Mouse (Mus musculus) kidney, embryonic 14.5 days (tissue): ENCODE measurements around the gene Adcy7. TPM values are rescaled to one million over a fixed set of nuclear protein-coding genes. Genes with fewer than 3 reads are reported as not detected.

Source experiments
- ATAC-seq: fragments of 200-750 bp; cut with Nextera tagmentation; 2 replicates; pipeline ENCODE4 v1.8.0; 2017; ENCODE audit warnings: moderate number of reproducible peaks, mild to moderate bottlenecking, moderate TSS enrichment, moderate library complexity; ENCODE audit not compliant: low FRiP score, low TSS enrichment
- H3K27ac ChIP-seq: fragments of 300-500 bp; sonication (generic); 2 replicates; pipeline ENCODE4 v1.5.1; 2014; ENCODE audit warnings: low read depth, mild to moderate bottlenecking, low read length, moderate library complexity, mixed read lengths
- H3K27me3 ChIP-seq: fragments of 300-500 bp; sonication (generic); 2 replicates; pipeline ENCODE4 v1.6.1; 2014; ENCODE audit warnings: mild to moderate bottlenecking, low read length; ENCODE audit not compliant: control insufficient read depth, insufficient read depth
- H3K36me3 ChIP-seq: fragments of 300-500 bp; sonication (generic); 2 replicates; pipeline ENCODE4 v1.6.1; 2014; ENCODE audit warnings: low read length, mixed read lengths; ENCODE audit not compliant: control insufficient read depth, insufficient read depth
- H3K4me1 ChIP-seq: fragments of 300-500 bp; sonication (generic); 2 replicates; pipeline ENCODE4 v1.6.1; 2014; ENCODE audit warnings: low read length, mixed read lengths; ENCODE audit not compliant: control insufficient read depth, insufficient read depth
- H3K4me2 ChIP-seq: fragments of 300-500 bp; sonication (generic); replicated peaks from 2 replicates; pipeline ENCODE4 v1.6.1; 2014; ENCODE audit warnings: low read depth, mild to moderate bottlenecking, low read length
- H3K4me3 ChIP-seq: fragments of 300-500 bp; sonication (generic); 2 replicates; pipeline ENCODE4 v1.5.1; 2014; ENCODE audit warnings: mild to moderate bottlenecking, low read length
- H3K9ac ChIP-seq: fragments of 300-500 bp; sonication (generic); 2 replicates; pipeline ENCODE4 v1.6.1; 2014; ENCODE audit warnings: low read depth, mild to moderate bottlenecking, low read length, moderate library complexity
- H3K9me3 ChIP-seq: fragments of 300-500 bp; sonication (generic); 2 replicates; pipeline ENCODE4 v1.6.1; 2016; ENCODE audit warnings: low read length; ENCODE audit not compliant: control insufficient read depth
- WGBS: fragments of 180-500 bp; shearing (Covaris S2); extraction: QIAGEN DNeasy Blood & Tissue Kit; methylation state at CpG from one replicate; pipeline ENCODE4 v1.1.7; 2014; 5-methylcytosine and 5-hydroxymethylcytosine counted together
- polyA plus RNA-seq: library from polyadenylated mRNA; unstranded; fragments of >200 nt; fragmentation: Nextera tagmentation; extraction: Ambion mirVana; gene quantifications from 2 replicates; pipeline ENCODE4 v1.2.1, GENCODE M21; 2014

The Adcy7 gene
- polyA plus RNA-seq, 1 experiment from 2014 or later, result 3.1 TPM

GRCm38 (mm10) chr8:88357946-88358345, 85.7 kb downstream of the Adcy7 start:
- no peak for ATAC-seq
- peaks cover 60% of the 10 kb centered on the region for H3K36me3 ChIP-seq

GRCm38 (mm10) chr8:88359959-88360358, 87.8 kb downstream of the Adcy7 start:
- Histone ChIP-seq H3K4me3 (peak overlapping the region; percentile 98; the same call in 1 of the 2 replicates), H3K9ac (no peak overlapping the region), H3K27me3 (no peaks in the 10 kb centered on the region), H3K9me3 (peaks cover 4% of the 10 kb centered on the region; the same call in 1 of the 2 replicates), H3K4me1 (peaks cover 7% of the 10 kb centered on the region; the same call in 1 of the 2 replicates), H3K27ac (no peak overlapping the region), H3K4me2 (peak overlapping the region; percentile 84), H3K36me3 (peaks cover 42% of the 10 kb centered on the region)
- no peak for ATAC-seq
- WGBS, result 51% methylated on average over 2 of the region's 2 CpGs

More at GRCm38 (mm10) chr8:88357946-88358345, 85.7 kb downstream of the Adcy7 start:
- no peak overlapping the region for H3K4me3 ChIP-seq
- H3K27ac ChIP-seq, result no peak overlapping the region
- H3K9ac ChIP-seq, result no peak overlapping the region
- no peak overlapping the region for H3K4me2 ChIP-seq
- 82% methylated on average over 5 of the region's 5 CpGs for WGBS
- H3K27me3 ChIP-seq, result no peaks in the 10 kb centered on the region
- peaks cover 7% of the 10 kb centered on the region; the same call in 1 of the 2 replicates for H3K4me1 ChIP-seq
- peaks cover 4% of the 10 kb centered on the region; the same call in 1 of the 2 replicates for H3K9me3 ChIP-seq

GRCm38 (mm10) chr8:88361044-88361707, 89.0 kb downstream of the Adcy7 start:
- peak overlapping the region; percentile 86 for H3K27ac ChIP-seq
- 1% methylated on average over 31 of the region's 31 CpGs for WGBS
- peak overlapping the region; percentile 98 for H3K4me3 ChIP-seq
- H3K4me2 ChIP-seq, result peak overlapping the region; percentile 84
- H3K9me3 ChIP-seq, result peaks cover 4% of the 10 kb centered on the region; the same call in 1 of the 2 replicates
- H3K27me3 ChIP-seq, result no peaks in the 10 kb centered on the region
- peak; percentile 55 for ATAC-seq
- H3K36me3 ChIP-seq, result peaks cover 30% of the 10 kb centered on the region
- H3K4me1 ChIP-seq, result peaks cover 7% of the 10 kb centered on the region; the same call in 1 of the 2 replicates
- peak overlapping the region; percentile 97 for H3K9ac ChIP-seq

GRCm38 (mm10) chr8:88361708-88362428, 89.7 kb downstream of the Adcy7 start, which contains the start of gene Brd7:
Brd7 (minus strand) TSS chr8:88362194.
- peak within 1 kb of the TSS; percentile 98 for H3K4me3 ChIP-seq
- peaks cover 23% of the 10 kb centered on the region for H3K36me3 ChIP-seq
- under 1% methylated on average over 86 of the region's 91 CpGs for WGBS
- H3K9ac ChIP-seq, result peak within 1 kb of the TSS; percentile 97
- no peaks in the 10 kb centered on the region for H3K27me3 ChIP-seq
- H3K9me3 ChIP-seq, result peaks cover 4% of the 10 kb centered on the region; the same call in 1 of the 2 replicates
- H3K4me1 ChIP-seq, result peaks cover 7% of the 10 kb centered on the region; the same call in 1 of the 2 replicates
- peak; percentile 92 for ATAC-seq
- peak within 1 kb of the TSS; percentile 86 for H3K27ac ChIP-seq
- peak within 1 kb of the TSS; percentile 84 for H3K4me2 ChIP-seq

- no peak for ATAC-seq
- peak overlapping the region; percentile 84 for H3K4me2 ChIP-seq
- H3K36me3 ChIP-seq, result peaks cover 16% of the 10 kb centered on the region
- H3K4me1 ChIP-seq, result peaks cover 7% of the 10 kb centered on the region; the same call in 1 of the 2 replicates
- H3K27me3 ChIP-seq, result no peaks in the 10 kb centered on the region
- H3K4me3 ChIP-seq, result peak overlapping the region; percentile 98
- peaks cover 4% of the 10 kb centered on the region; the same call in 1 of the 2 replicates for H3K9me3 ChIP-seq
- 33% methylated on average over 11 of the region's 11 CpGs for WGBS
- peak overlapping the region; percentile 97; the same call in 1 of the 2 replicates for H3K9ac ChIP-seq
- H3K27ac ChIP-seq, result no peak overlapping the region
Observed at GRCm38 (mm10) chr8:88362446-88363150, 90.4 kb downstream of the Adcy7 start.

- 10% methylated on average over 6 of the region's 6 CpGs for WGBS
- no peaks in the 10 kb centered on the region for H3K27me3 ChIP-seq
- H3K4me2 ChIP-seq, result no peak overlapping the region
- no peak overlapping the region for H3K4me3 ChIP-seq
- ATAC-seq, result peak; percentile 92
- H3K9ac ChIP-seq, result no peak overlapping the region
- H3K9me3 ChIP-seq, result no peaks in the 10 kb centered on the region
- H3K36me3 ChIP-seq, result no peaks in the 10 kb centered on the region
- H3K27ac ChIP-seq, result no peak overlapping the region
- 0 out of 2 replicates have a peak, but pooled peaks cover 3% of the 10 kb centered on the region for H3K4me1 ChIP-seq
Observed at GRCm38 (mm10) chr8:88369221-88369620, 97.0 kb downstream of the Adcy7 start.

- no peak overlapping the region for H3K4me3 ChIP-seq
- H3K27ac ChIP-seq, result no peak overlapping the region
- ATAC-seq, result no peak
- H3K9me3 ChIP-seq, result no peaks in the 10 kb centered on the region
- H3K36me3 ChIP-seq, result no peaks in the 10 kb centered on the region
- H3K27me3 ChIP-seq, result no peaks in the 10 kb centered on the region
- H3K4me2 ChIP-seq, result no peak overlapping the region
- 50% methylated on average over 3 of the region's 3 CpGs for WGBS
- 0 out of 2 replicates have a peak, but pooled peaks cover 3% of the 10 kb centered on the region for H3K4me1 ChIP-seq
- H3K9ac ChIP-seq, result no peak overlapping the region
Observed at GRCm38 (mm10) chr8:88369805-88370204, 97.6 kb downstream of the Adcy7 start.

- no peak overlapping the region for H3K4me3 ChIP-seq
- no peak for ATAC-seq
- no peak overlapping the region for H3K27ac ChIP-seq
- H3K4me1 ChIP-seq, result 0 out of 2 replicates have a peak, but pooled peaks cover 3% of the 10 kb centered on the region
- no peaks in the 10 kb centered on the region for H3K9me3 ChIP-seq
- no peak overlapping the region for H3K4me2 ChIP-seq
- 81% methylated on average over 2 of the region's 2 CpGs for WGBS
- H3K27me3 ChIP-seq, result no peaks in the 10 kb centered on the region
- H3K9ac ChIP-seq, result no peak overlapping the region
- H3K36me3 ChIP-seq, result no peaks in the 10 kb centered on the region
Observed at GRCm38 (mm10) chr8:88371522-88371921, 99.3 kb downstream of the Adcy7 start.
